Mouse (Mus musculus) forelimb bud, embryonic 11.5 days (tissue): Measurements from ENCODE around the gene Minpp1.

ENCODE experiments used
- DNase-seq: peaks from one replicate; pipeline ENCODE4 v3.0.0-alpha.2; 2012; ENCODE audit warnings: low read depth, low spot score

The Minpp1 gene

DNA sequence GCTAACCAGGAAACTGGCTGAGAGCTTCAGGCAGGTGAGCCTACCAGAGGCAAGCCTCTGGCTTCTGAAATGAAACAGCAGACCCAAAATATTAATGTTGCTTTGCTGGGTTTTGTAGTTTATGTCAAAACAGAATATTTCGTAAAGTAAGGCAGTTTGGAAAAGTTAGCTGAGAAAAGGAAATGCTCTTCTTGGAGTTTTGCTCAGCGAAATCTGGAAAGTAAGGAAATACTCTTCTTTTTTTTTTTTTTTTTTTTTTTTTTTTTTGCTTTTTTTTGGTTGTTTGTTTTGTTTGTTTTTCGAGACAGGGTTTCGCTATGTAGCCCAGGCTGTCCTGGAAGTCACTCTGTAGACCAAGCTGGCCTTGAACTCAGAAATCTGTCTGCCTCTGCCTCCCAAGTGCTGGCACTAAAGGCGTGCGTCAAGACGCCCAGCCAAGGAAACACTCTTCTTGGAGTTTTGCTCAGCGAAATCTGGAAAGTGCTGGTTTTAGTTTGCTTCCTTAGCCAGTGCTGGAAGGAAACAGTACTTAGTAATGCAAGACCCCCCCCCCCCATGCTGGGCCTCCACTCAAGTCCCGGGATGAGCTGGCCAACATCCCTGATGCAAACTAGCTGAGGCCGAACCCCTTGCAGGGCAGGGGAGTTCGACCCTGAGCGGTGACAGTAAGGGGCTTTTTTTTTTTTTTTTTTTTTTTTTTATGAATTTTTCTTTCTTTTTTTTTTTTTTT, 3.8 kb downstream of the Minpp1 start:
- no peak for DNase-seq

DNA sequence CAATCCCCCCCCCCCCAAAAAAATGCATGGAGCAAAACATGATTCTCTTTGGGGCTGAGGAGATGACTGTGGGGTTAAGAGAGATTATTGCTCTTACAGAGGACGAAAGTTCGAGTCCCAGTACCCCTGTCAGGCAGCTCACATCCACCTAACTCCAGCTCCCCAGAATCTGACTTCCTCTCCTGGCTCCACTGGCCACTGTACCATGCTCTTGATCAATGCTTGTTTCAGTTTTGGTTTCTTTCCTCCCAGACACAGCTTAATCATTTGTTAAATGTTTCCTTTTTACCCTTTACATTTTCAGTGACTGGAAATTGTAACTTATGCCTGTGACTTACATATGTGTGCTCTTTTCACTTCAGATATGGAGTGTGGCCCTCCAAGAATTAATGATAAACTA, 5.4 kb downstream of the Minpp1 start:
- DNase-seq: no peak

DNA sequence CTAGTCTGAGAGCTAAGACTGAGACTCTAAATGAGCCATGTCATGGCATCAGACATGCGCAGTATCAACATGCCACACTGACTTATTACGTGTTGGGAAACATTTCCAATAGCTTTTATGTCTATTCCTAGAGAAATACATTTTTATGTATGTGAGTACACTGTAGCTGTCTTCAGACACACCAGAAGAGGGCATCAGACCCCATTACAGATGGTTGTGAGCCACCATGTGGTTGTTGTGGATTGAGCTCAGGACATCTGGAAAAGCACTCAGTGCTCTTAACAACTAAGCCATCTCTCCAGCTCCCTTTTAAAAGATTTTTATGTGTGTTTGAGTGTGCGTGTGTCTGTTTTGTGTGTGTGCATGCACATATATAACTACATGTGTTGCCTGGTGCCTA, 6.8 kb downstream of the Minpp1 start:
- DNase-seq: no peak

DNA sequence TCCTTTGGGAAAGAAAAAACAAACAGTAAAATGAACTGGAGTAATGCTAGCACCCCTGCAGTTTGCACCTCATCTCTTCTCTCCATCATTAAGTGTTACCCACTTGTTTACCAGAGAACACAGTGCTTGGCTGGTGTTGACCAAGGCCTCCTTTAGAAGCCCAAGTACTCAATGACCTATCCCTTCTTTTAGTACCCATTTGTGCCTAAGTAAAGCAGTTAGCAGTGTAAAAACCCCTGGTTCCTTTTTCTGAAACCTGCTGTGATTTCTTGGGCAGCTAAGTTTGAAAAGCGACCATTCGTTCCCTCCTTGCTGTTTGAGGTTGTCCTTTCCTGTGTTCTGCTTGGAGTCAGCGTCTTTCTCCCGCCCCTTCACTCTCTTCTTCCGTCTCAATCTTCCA, 7.4 kb downstream of the Minpp1 start:
- DNase-seq: no peak

DNA sequence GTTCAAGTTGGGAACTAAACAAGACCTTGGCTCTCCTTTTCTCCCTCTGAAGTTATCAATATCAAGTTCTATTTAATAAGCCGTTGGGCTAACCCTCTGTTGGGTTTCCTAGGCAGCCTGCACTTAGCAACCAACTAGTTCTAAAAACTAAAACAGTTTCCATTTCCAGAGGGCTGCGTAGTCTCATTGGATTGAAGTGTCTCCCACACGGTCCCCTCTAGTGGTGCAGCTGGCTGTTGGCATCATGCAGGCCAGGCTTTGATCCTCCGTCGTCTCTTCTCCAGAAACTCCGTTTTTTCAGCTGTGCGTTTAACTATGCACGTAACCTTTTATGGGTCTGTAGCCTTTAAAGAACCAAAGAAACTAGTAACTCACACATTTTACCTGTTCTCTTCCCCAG, 7.9 kb downstream of the Minpp1 start:
- no peak for DNase-seq

DNA sequence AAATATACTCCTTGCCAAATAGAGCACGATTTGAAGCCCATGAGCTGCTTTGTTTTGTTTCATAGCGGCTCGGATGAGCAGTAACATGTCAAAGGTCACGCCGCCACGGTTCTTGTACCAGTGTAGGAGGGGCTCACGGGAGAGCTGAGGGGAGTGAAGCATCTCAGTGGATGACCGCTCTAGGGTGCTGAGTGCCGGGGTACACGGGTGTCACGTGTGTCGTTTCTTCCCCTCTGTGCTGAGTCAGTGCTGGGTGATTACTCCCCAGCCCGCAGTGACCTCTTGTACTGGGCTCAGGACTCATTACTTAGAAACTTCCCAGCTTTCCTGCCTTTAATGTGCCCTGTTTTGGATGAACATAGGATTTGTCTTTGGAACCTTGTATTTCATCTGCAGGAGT, 9.0 kb downstream of the Minpp1 start:
- no peak for DNase-seq

DNA sequence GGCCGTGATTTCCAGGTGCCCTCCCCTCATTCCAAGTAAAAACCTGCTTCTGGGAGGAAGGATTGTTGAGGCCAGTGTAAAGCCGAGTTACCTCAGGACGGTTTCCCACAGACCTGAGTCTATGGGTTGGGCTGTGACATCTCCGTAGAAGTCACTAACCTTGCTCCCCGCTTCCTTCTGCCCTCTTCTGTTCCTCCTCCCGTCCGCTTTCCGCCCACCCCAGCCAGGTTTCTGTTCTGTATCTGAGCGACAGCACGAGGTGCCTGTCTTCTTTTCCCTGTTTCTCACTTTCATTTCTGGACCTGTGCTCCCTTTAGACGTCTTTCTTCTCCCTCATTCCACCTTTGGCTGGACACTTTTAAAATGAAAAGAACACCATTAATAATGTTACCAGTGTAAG, 9.5 kb downstream of the Minpp1 start:
- no peak for DNase-seq

DNA sequence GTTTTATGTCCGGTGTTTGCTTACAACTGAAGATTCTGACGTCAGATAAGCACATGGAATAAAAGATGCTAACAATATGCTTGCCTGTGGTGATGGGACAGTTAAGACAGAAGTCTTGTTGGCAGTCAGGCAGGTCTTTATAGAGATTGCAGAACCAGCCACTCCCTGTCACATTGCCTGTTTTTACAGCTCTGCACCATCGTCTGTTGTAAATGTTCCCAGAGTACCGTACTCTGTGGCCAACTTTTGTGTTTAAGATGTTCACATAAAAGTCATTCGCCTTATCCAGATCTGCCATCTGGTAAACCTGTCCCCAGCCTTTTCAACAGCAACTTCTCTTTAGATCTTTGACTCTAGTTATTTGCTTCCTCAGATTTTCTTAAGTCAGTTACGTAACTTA, 11.8 kb downstream of the Minpp1 start:
- no peak for DNase-seq

DNA sequence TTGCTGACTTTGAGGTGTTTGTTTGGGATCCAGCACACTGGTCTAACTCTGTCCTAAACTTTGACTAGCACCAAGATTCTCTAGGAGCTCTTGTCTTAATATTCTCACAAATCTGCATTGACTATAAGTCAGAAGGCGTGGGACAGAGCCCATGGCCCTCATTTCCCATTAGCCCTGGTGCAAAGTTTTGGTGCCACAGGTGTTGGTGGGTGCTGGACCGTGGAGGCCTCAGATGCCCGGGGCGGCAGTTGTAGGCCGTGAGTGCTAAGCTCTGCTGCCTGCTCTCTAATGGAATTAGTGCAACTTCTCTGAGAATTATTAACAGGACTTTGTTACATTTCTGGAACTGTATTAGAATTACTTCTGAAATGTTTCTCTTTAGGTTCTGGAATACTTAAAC, 12.4 kb downstream of the Minpp1 start:
- DNase-seq: no peak

DNA sequence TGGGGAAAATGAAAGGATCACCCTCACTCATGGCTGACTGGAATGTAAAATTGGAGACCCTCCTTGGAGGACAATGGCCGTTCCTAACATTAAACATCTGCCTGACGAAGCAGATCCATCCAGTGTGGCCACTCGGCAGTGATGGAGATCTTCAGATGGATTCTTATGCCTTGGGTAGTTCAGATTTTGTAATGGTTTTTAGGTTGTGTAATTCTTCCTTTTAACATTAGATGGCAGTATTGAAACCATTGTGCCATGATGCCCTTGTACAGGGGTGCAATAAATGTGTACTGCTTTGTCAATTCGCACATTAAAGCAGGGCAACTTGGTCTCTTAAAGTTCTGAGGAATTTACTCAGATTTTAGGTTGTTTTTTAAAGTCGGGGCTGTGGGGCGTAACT, 15.8 kb downstream of the Minpp1 start:
- DNase-seq: peak; percentile 31

DNA sequence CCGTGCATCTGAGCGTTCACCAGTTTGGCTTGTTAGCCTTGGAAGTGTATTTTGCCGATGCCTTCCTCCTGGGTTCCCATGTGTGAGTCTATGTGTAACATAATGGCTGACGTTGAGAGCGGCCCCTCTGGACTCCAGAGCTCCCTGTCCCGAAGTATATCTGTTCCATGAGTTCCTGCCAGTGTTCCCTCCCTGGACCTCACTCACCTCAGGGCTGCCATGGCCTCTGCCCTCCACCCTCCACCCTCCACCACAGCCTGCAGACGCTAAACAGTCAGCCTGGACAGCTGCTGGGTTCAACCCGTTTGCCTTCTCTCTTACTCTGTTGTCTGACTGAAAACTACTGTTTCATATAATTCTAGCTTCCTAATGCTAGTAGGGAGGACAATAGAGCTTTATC, 20.5 kb downstream of the Minpp1 start:
- DNase-seq: no peak

DNA sequence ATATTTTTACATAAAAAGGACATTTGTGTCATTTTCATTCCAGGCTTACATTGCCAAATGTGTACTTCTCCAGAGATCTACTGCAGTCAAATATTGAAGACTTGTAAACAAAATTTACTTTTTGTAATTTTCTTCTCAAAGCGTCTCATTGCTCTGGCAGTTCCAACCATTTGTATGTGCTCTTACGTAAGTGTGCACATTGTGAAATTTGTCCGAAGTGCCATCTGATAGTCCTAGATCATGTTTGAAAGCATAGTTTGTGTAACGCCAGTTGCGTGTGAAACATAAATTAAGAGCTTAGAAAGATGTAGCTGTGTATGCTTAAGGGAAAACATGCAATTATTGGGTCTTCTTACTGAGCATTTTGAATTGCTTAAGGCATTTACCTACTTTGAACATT, 20.9 kb downstream of the Minpp1 start:
- no peak for DNase-seq

DNA sequence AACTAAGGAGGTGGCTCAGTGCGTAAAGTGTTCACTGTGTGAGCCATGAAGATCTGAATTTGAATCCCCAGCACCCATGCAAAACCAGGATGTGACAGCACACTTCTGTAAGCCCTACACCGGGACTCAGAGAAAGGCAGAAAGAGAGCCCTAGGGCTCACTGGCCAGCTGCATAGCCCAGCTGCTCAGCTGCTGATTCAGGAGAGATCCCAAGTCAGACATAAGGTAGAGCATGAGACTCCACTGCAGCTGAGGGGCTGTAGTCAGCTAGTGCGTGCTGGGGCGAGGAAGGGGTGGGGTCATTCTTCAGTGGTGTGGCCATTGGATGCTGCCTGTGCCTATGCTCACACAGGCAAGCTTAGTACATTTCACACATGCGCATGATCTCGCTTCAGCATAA, 21.5 kb downstream of the Minpp1 start:
- no peak for DNase-seq

DNA sequence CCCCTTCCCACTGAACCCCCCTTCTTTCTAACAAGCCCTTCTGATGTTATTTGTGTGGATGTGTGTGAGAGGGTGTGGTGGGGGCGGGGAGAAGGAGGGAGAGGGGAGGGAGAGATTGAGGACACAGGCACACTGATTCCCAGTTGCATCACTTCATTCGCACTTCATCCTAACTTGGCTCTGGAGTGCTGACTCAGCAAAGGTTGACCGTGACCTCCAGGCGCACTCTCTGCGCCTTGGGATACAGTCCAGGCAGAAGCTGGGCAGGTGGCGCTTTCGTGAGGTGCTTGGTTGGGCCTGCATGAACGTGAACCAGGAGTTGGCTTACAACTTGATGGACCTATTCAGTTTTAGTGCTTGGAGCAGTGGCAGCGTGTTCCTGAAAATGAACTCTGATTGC, 22.0 kb downstream of the Minpp1 start:
- no peak for DNase-seq

DNA sequence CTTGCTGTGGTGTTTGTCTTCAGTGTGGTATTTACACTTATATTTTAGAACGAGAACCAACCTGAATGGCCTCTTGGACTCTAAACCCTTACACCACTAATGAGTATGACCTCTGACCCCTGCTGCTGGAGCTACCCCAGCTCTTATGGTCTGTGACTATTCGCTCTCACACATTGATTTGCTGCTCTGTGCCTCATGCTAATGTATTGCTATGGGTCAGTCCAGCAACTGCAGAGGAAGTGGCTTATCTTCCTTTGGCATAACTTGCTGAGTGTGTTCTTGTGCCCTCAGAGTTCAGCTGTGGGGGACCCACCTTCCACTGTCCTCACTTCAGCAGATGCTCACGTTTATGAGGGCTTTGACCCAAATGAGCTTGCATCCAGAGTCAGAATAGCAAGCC, 24.7 kb downstream of the Minpp1 start:
- no peak for DNase-seq

DNA sequence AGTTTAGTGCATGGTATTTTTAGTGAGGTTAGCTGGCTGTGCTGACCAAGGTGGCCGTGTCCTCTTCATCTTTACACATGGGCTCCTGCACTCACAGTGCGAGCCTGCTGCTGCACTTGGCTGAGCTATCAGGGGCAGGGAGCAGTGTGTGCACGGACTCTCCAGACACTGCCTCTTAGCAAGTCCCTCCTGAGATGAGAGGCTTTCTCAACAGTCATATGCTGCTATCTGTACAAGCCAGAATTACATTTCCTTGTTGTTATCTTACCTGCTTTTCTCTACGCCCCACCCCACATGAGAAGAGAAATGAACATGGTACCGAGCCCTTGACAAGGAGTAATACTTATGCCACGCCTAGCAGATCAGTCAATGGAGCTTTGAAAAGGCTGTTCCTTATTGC, 25.4 kb downstream of the Minpp1 start:
- DNase-seq: no peak

DNA sequence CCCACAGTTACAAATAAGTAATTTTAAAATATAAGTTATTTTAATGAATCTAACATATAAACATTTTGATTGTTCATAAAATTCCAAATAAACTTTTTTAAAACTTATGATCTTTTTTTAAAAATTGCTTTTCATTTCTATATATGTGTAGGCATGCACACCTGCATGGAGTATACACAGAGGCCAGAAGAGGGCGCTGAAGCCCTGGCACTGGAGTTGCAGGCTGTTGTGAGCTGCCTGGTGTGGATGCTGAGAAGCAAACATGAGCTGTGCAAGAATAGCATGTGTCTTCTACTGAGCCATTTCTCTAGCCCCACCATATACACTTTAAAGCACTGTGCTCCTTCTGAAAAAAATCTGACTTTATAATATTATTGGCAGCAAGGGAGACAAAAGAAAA, 26.9 kb downstream of the Minpp1 start:
- no peak for DNase-seq

DNA sequence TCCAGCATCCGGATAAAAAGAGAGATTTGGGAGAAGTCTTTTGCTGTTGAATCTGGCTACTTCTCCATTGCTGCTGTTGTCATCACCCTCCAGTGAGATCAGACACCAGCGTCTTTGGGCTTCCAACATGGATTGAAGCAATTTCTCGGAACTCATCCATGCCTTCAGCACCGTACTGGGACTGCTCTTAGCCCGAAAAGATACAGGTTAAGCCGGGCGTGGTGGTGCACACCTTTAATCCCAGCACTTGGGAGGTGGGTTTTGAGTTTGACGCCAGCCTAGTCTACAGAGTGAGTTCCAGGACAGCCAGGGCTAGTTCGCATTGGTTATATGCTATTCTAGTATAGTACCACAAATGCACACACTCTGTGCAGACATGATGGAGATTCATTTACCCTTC, 31.0 kb downstream of the Minpp1 start:
- no peak for DNase-seq

DNA sequence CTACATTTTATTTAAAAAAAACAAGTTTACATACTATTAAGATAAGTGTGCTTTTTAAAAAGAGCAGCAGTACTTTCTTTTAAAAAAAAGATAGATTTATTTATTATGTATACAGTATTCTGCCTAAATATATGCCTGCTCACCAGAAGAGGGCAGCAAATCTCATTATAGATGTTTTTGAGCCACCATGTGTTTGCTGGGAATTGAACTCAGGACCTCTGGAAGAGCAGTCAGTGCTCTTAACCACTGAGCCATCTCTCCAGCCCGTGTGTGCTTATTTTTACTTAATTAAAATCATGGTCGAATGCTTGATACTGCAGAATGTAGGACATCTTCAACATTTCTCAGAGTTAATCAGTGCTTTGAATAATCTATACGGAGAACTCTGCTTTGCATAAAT, 35.9 kb downstream of the Minpp1 start:
- no peak for DNase-seq

DNA sequence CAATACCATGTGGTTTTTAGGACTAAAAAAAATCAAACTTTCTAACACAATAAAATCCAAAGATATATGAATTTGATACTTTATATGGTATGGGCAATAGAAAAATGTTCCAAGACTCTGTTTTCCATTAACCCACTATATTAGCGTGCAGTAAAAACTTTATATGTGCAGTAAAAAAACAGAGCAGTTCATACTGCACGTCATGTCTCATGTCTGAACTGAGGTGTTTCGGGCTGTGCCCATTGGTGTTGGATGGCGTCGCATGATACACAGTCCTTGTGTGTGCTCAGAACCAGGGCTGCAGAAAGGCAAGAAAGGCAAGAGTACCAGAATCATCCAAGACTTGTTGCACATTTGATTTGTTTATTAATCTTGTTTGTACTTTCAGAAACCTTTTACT, 36.7 kb downstream of the Minpp1 start:
- no peak for DNase-seq

DNA sequence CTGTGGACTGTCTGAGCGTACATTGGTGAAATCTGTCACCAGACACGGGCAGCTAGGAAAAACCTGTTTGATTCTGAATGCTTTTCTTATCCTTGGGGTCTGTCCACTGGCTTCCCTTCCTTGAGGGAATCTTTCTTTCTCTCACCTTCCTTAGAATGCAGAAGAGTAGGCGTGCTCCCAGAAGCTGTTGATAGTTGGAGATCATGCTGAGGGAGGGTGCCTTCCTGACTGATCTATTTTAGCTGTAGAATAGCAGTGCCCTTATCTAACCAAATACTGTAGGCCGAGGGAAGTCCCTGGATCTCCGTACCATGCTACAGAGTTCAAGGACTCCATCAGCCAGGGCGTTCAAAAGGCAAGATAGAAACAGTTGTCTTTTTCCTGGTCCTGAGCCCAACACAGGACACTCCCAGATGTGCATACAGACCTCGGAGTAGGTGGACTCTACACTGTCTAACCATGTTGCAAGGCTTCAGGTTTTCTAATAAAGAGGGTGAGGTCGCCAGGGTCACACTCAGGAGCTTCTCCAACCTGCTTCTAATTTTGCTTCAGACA, 37.3 kb downstream of the Minpp1 start:
- no peak for DNase-seq

DNA sequence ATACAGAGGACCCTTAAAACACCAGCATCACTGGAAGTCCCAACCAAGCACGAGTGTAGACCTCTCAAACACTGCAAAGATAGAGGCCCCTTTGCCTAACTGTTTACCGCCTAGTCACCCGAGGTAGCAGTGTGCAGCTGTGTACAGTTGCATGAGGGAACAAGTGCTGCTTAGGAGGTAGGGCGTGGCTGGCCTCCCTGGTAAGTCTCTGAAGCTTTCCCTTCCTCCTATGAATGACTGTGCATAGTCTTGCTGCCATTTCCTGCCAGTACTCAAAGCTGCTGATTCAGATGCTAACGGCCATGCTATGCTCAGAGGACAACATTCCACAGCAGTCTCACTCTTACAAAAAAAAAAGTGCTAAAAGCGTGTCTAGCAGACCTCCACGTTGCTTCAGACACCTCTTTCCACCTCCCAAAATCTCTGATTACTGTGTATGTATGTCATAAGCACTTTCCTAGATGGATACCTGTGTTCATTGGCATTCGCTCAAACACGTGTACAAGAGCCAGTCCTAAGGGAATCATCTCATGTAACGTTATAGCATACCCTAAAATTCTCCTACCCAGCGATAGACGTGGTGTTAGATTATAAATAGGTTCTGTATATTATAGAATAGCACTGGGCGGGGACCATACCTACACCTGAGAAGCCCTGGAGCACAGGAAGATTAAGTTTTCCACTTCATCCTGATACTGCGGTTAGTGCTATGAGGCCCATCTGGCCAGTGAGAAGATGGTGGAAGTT, 38.4 kb downstream of the Minpp1 start:
- peak; percentile 29 for DNase-seq

DNA sequence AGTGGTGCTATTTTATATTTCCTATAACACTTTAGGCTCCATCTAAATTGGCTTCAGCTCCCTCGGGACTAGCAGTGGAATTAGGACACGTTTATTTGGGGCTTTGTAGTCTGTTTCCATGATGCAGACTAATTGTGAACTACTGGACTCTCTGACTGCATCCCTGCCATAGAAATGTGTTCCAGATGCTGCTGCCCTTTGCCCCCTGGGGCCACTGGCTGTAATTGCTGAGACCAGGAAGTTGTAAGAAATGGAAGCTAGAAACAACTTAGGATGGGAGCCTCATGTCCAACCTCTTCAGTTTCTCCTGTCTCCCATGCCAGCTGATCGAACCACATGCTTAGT, 38.9 kb downstream of the Minpp1 start:
- peak; percentile 78 for DNase-seq
